Comparison of ENCODE assay signal across 9 mouse cellular contexts in genomic region chr8:111717488-111717792, GRCm38 (mm10). TPM values are rescaled to one million over a fixed set of nuclear protein-coding genes. Genes with fewer than 3 reads are reported as not detected.
A peak's percentile ranks its signal among the peaks of the same experiment; 100 is the strongest.
DNase-seq lines count a peak whose midpoint lies in the region; ATAC-seq and TF ChIP-seq lines count a peak whose summit lies in the region.
"Had no signal": no experiment of that assay in that cellular context is flagged by ENCODE, and none has a peak within 500 bp of the region (broad histone marks: within the 10 kb centered on the region; RNA-seq: fewer than 3 reads in every experiment).

No protein-coding gene starts in this region.

- H3K4me1 ChIP-seq in cerebellum, adult 2 months (ENCODE audit: control insufficient read depth, insufficient read depth, low read length): peaks cover 63% of the 10 kb centered on the region
- H3K4me1 ChIP-seq in lung, postnatal 0 days (ENCODE audit: insufficient read depth, low read depth, low read length): 0 out of 2 replicates have a peak, but pooled peaks cover 4% of the 10 kb centered on the region
- H3K4me1 ChIP-seq in limb, embryonic 15.5 days: peaks cover 34% of the 10 kb centered on the region
- peaks cover 32% of the 10 kb centered on the region for H3K4me1 ChIP-seq in stomach, embryonic 15.5 days

- H3K9ac ChIP-seq in lung, postnatal 0 days (replicated peaks; ENCODE audit: low read depth): no peak overlapping the region
- no peak overlapping the region for H3K9ac ChIP-seq in limb, embryonic 15.5 days
- H3K9ac ChIP-seq in stomach, embryonic 15.5 days: 0 out of 2 replicates have a peak overlapping the region, but pooled peaks have one; percentile 0

- H3K27ac ChIP-seq in cerebellum, adult 2 months (ENCODE audit: insufficient read depth, low read length): peak overlapping the region; percentile 73
- H3K27ac ChIP-seq in lung, postnatal 0 days (ENCODE audit: low read length): peak overlapping the region; percentile 70
- H3K27ac ChIP-seq in limb, embryonic 15.5 days: peak overlapping the region; percentile 95
- peak overlapping the region; percentile 91 for H3K27ac ChIP-seq in stomach, embryonic 15.5 days

- no peak for TF ChIP-seq CTCF in cerebellum, adult 2 months (IDR thresholded peaks at IDR 0.05; ENCODE audit: borderline replicate concordance, insufficient read depth, low read depth, low read length)
- TF ChIP-seq CTCF in lung, postnatal 0 days (IDR thresholded peaks at IDR 0.05): no peak

- no peak for ATAC-seq in lung, postnatal 0 days
- ATAC-seq in limb, embryonic 15.5 days (ENCODE audit: insufficient number of reproducible peaks, low FRiP score, low TSS enrichment, low read depth): no peak
- no peak for ATAC-seq in stomach, embryonic 15.5 days (ENCODE audit: insufficient read depth, low FRiP score, low read depth)

- TF ChIP-seq POLR2A in cerebellum, adult 2 months (IDR thresholded peaks at IDR 0.05; ENCODE audit: borderline replicate concordance, insufficient read depth, low read length): no peak

- 27% methylated on average over 4 of the region's 4 CpGs for WGBS in cerebellum, adult 2 months
- 79% methylated on average over 4 of the region's 4 CpGs for WGBS in lung, postnatal 0 days
- 73% methylated on average over 4 of the region's 4 CpGs for WGBS in limb, embryonic 15.5 days
- WGBS in stomach, embryonic 15.5 days: 70% methylated on average over 4 of the region's 4 CpGs

- peaks cover 17% of the 10 kb centered on the region; the same call in 1 of the 2 replicates for H3K36me3 ChIP-seq in lung, postnatal 0 days (ENCODE audit: insufficient read depth, low read length)
- H3K36me3 ChIP-seq in limb, embryonic 15.5 days: peaks cover 60% of the 10 kb centered on the region
- peaks cover 47% of the 10 kb centered on the region for H3K36me3 ChIP-seq in stomach, embryonic 15.5 days

- no peaks in the 10 kb centered on the region for H3K27me3 ChIP-seq in cerebellum, adult 2 months (ENCODE audit: control insufficient read depth, insufficient read depth, low read length)
- H3K27me3 ChIP-seq in lung, postnatal 0 days (replicated peaks; ENCODE audit: insufficient read depth, low read length): no peaks in the 10 kb centered on the region
- no peaks in the 10 kb centered on the region for H3K27me3 ChIP-seq in limb, embryonic 15.5 days
- H3K27me3 ChIP-seq in stomach, embryonic 15.5 days (replicated peaks): no peaks in the 10 kb centered on the region

- H3K4me3 ChIP-seq in cerebellum, adult 2 months (replicated peaks; ENCODE audit: insufficient read depth, low read depth, low read length): no peak overlapping the region
- no peak overlapping the region for H3K4me3 ChIP-seq in lung, postnatal 0 days (ENCODE audit: low read depth, low read length)
- no peak overlapping the region for H3K4me3 ChIP-seq in limb, embryonic 15.5 days
- no peak overlapping the region for H3K4me3 ChIP-seq in stomach, embryonic 15.5 days (replicated peaks)

- no peaks in the 10 kb centered on the region for H3K9me3 ChIP-seq in lung, postnatal 0 days (ENCODE audit: low read length)
- H3K9me3 ChIP-seq in limb, embryonic 15.5 days: no peaks in the 10 kb centered on the region
- no peaks in the 10 kb centered on the region for H3K9me3 ChIP-seq in stomach, embryonic 15.5 days

- DNase-seq in cerebellum, adult 2 months: no peak
- DNase-seq in cerebellum, postnatal 10 days: no peak
- DNase-seq in lung, postnatal 0 days (ENCODE audit: low spot score): no peak
- DNase-seq in lung, postnatal 14 days: no peak
- DNase-seq in left cerebral cortex, postnatal 10 days (ENCODE audit: extremely low spot score in 1 of 2, low spot score in 2 of 2): no peak
- DNase-seq in right cerebral cortex, adult 18-20 months: no peak

- intact Hi-C loops in left cerebral cortex, postnatal 10 days (cut with DNase I): no loop called here

- TF ChIP-seq EP300 in lung, postnatal 0 days (IDR thresholded peaks at IDR 0.05): no peak

- H3K4me2 ChIP-seq in lung, postnatal 0 days (replicated peaks; ENCODE audit: low read depth, low read length): no peak overlapping the region
- H3K4me2 ChIP-seq in limb, embryonic 15.5 days: peak overlapping the region; percentile 26; the same call in 1 of the 2 replicates
- H3K4me2 ChIP-seq in stomach, embryonic 15.5 days: peak overlapping the region; percentile 14

RNA-seq across cellular contexts. Expression of gene Bcar1, which starts 26.2 kb away (rescaled TPM):
- 129 and 146 TPM in 2 replicates for polyA plus RNA-seq in cerebellum, adult 2 months (2012; rRNA removed)
- 29.3 and 34.2 TPM in 2 replicates for polyA plus RNA-seq in lung, postnatal 0 days (2015; fragmentation: Nextera tagmentation; extraction: Ambion mirVana)
- 35.3 and 35.4 TPM in 2 replicates for polyA plus RNA-seq in limb, embryonic 15.5 days (2015; fragmentation: Nextera tagmentation; extraction: Ambion mirVana)
- polyA plus RNA-seq in stomach, embryonic 15.5 days (2015; fragmentation: Nextera tagmentation; extraction: Ambion mirVana): 38.7 and 39.7 TPM in 2 replicates
- 10 to 100 TPM; 46.6 to 48.1 TPM for total RNA-seq in left cerebral cortex, postnatal 10 days (2021)

RNA-seq across cellular contexts. Expression of gene Ctrb1, which starts 26.6 kb away (rescaled TPM):
- polyA plus RNA-seq in cerebellum, adult 2 months (2012; rRNA removed): 0.29 and 0.33 TPM in 2 replicates
- not detected in 2 replicates for polyA plus RNA-seq in lung, postnatal 0 days (2015; fragmentation: Nextera tagmentation; extraction: Ambion mirVana)
- 0.28 and 1.6 TPM in 2 replicates for polyA plus RNA-seq in limb, embryonic 15.5 days (2015; fragmentation: Nextera tagmentation; extraction: Ambion mirVana)
- polyA plus RNA-seq in stomach, embryonic 15.5 days (2015; fragmentation: Nextera tagmentation; extraction: Ambion mirVana): 3,283 and 4,119 TPM in 2 replicates
- total RNA-seq in left cerebral cortex, postnatal 10 days (2021): not detected
- polyA plus RNA-seq: limb, embryonic 11.5 days had no signal

Comparison
In these comparisons a context has a peak if more than half of its experiments do, and no peak if none do; other contexts are left out.
1. RNA of gene Ctrb1, which starts 26.6 kb away (polyA plus RNA-seq): 3,283 to 4,119 TPM in stomach, embryonic 15.5 days; 0.29 to 0.33 TPM in cerebellum, adult 2 months, 0.28 to 1.6 TPM in limb, embryonic 15.5 days and not detected in lung, postnatal 0 days; every median in the first group is over 1,000 times any median in the second.
2. Peak in every context shown above with its lines, with median percentiles within 50 percentile points of each other: H3K27ac ChIP-seq.